Mouse (Mus musculus) liver (tissue): ENCODE measurements around the gene Klhl26.

Experiments
- DNase-seq: peaks from one replicate; pipeline ENCODE4 v3.0.0-alpha.2; 2020; ENCODE audit warnings: mixed read lengths

Gene Klhl26

DNA sequence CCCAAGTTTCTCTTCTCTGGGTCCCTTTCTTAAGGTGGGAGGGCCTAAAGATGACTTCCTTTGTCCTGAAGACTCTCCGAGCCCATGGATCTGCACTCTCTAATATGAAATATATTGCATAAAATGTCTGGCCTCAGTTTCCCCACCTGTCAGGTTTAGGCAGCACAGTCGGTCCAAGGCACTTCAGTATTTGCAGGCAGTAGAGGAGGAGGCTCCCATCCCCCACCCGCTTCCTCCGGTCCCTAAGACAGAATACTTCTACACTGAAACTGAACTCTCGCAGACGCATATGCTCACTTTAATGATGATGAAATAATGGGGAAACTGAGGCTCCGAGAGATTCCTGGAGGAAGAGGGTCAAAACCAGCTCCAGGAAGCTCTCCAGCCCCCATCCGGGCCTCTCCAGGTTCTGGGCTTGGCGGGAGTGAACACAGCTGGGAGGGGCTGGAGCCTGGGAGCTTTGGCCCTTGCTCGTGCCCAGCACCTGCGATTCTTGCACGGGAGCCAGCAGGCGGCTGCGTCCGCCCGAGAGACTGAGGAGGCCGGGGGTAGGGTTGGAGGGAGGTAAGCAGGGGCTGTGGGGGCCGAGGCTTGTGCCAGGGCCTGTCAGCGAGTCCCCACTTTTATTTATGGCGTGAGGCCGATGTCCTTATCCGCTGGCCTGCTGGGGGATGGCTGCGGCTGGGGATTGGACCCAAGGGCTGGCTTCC lies 25.2 kb upstream of the Klhl26 start:
- peak; percentile 57 for DNase-seq

DNA sequence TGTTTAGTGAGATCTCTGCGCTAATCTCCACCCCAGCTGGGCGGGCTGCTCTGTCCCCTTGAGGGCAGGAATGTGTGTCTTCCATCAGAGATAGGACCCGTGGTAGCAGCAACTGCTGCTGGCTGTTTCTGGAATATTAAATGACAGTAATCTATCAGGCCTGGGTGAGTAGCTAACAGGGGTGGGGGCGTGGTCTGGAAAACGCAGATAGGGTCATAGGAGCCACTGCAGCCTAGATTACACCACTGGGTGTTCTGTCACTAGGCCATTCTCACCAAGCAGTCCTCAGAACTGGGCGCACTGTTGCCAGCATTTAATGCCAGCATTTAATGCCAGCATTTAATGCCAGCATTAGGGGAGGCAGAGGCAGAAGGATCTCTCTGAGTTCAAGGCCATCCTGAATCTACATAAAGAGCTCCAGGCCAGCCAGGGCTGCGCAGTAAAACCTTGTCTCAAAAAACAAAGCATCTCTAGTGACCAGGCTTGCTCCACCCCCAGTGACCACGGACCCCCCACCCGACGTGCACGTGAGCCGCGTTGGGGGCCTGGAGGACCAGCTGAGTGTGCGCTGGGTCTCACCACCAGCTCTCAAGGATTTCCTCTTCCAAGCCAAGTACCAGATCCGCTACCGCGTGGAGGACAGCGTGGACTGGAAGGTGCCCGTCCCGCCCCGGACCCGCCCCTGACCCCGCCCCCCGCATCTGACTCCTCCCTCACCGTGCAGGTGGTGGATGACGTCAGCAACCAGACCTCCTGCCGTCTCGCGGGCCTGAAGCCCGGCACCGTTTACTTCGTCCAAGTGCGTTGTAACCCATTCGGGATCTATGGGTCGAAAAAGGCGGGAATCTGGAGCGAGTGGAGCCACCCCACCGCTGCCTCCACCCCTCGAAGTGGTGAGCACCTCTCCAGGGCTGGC lies 23.9 kb upstream of the Klhl26 start:
- peak; percentile 86 for DNase-seq

DNA sequence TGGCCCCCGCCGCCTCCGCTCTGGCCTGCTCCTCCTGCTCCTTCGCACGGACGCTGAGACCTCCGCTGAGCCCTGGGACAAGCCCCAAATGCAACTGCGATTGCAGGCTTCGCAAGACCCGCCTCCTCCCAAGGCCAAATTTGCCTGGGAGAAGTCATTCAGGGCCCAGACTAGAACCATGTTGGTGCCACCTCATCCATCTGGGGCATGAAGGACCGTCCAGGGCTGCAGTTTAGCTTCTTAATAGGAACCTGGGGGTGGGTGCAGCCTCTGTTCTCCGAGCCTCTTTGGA lies 18.9 kb upstream of the Klhl26 start:
- DNase-seq: no peak

DNA sequence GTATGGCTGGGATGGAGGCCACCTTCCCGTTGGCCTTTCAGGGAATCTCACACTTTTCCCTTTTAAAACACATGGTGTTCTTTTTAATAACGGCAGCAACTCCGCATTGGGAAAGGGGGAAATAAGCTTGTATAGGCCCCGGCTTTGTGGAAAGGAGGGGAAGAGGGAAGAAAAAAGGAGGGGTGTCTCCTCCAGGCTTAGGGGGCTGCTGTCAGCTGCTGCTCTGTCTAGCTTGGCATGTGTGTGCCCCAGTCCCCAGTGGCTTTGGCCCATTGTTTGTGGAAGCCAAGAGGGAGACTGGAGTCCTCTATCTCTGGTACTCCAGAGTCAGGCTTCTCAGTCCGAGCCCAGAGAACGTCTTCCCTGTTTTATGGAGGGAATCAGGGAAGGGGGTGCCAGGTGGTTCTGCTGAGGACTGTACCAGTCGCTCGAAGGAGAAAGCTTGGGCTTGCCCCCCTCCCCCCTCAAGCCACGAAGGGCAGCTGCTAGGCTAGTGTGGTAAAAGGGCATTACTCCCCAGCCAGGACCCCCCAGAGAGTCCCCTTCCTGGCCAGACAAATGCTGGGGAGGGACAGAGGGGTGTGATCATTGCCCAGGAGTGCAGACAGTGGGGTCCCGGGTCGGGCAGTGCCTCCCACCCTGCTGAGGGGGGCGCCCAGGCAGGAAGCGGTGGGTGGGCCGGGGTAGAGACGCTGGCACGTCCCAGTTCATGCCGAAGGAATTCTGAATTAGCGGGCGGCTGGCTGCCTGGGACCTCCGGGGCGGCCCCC lies 18.4 kb upstream of the Klhl26 start:
- no peak for DNase-seq

DNA sequence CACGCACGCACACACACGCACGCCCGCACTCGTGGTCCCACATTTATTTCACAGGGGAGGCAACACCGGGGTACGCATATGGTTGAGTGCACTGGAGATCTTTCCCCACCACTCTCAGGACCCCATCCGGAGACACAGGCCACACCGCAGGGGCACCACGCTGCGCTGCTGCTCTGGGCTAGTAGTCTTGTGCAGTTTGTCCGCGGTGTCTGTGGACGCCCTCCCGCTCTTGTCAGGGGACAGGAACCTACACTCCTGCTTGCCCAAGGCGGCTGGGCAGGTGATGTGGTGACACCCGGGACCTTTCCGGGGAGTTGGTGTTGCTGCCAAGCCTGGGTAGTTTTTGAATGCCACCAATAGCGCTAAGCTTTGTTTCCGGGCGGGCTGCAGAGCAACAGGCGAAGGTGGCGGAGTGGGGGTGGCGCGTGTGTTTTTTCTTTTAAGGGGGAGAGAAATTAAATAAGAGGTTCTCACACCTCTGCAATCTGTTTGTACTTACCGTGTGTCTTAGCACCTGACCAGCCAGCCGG lies 17.7 kb upstream of the Klhl26 start:
- DNase-seq: no peak

DNA sequence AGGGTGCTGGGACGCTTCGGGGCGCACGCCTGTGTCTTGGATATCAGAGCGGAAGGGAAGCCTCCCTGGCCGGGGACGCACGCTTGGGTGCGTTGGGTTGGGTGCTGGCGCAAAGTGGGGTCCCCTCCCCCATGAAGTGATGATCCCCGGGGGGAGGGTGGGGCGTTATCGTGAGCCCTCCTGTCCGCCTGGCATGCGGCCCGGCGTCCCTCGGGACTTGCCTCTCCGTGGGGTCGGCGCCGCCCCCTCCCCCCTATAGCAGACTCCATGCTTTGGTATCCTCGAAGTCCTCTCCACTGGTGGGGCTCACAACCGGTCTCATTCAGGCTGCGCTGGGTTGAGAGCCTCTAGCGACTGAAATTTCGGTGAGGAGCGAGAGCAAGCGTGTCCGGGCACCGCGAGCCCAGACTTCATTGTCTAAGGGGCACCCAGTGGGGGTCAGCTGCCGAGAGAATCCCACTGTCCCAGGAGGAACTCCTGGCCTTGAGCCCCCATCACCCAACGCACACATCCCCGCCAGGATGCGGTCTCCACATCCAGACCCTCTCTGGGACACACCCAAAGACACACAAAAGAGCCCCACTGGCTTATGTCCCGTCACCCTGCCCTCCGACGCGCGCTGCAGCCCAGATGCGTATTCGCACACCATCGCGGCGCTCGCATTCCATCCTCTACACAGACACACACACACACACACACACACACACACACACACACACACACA lies 17.1 kb upstream of the Klhl26 start:
- DNase-seq: no peak

DNA sequence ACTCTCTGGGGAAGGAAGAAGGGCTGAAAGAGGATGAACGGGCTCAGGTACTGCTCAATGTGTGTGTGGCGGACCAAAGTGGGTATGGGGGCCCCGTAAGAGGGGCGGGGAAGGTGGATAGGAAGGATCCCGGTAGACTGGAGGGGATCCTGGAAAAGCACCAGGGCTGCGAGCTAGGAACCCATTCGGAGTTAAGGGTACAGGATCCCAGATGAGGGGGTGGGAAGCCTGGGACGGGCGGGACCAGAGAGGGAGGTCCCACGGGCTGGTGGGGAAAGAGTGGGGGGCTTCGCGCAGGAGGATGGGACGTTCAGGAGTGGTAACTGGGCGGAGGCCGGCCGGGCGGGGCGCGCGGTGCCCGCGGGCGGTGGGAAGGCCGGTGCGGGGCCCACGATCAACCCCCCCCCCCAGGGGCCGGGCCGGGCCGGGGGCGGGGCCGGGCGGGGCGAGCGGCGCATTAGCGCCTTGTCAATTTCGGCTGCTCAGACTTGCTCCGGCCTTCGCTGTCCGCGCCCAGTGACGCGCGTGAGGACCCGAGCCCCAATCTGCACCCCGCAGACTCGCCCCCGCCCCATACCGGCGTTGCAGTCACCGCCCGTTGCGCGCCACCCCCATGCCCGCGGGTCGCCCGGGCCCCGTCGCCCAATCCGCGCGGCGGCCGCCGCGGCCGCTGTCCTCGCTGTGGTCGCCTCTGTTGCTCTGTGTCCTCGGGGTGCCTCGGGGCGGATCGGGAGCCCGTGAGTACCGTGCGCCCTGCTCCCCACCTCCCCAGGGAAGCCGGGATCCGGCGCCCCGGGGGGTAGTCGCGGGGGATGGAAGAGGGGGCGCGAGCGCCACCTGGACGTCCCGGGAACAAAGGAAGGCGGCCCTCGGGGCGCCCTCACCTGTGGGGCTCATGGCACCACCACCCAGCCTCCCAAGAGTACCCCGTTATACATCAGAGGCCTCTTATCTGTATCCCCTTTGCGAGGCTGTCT lies 16.2 kb upstream of the Klhl26 start, which contains the start of gene Crlf1:
Gene Crlf1, plus strand, starts transcription at position 495 of the 977 bp plus-strand sequence.
- no peak for DNase-seq

DNA sequence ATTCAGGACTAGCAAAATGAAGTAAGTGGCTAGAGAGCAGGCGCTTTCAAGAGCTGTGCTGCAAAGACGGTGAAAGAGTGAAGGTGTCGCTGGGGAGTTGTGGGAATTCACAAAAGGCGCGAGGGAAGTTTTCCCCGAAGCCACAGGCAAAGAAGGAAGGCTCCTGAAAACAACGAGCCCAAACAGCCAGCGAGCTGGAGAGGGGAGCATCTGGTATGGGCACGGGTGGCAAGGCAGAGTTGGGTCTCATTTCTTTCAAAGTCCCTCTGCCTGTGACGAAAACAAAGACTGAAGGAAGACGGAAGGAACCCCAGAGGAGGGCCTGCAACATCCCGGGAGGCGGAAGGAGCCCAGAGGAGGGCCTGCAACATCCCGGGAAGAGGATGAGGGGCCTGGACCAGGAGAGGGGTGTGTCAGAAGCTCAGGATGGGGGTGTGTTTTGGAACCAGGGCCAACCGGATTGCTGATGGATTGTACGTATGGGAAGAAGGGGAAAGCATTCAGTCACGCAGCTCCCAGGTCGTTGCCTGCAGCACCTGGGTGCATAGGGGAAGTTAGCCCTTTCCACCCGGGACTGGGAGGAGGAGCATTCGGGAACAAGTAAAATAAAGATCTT lies 14.2 kb upstream of the Klhl26 start:
- no peak for DNase-seq

DNA sequence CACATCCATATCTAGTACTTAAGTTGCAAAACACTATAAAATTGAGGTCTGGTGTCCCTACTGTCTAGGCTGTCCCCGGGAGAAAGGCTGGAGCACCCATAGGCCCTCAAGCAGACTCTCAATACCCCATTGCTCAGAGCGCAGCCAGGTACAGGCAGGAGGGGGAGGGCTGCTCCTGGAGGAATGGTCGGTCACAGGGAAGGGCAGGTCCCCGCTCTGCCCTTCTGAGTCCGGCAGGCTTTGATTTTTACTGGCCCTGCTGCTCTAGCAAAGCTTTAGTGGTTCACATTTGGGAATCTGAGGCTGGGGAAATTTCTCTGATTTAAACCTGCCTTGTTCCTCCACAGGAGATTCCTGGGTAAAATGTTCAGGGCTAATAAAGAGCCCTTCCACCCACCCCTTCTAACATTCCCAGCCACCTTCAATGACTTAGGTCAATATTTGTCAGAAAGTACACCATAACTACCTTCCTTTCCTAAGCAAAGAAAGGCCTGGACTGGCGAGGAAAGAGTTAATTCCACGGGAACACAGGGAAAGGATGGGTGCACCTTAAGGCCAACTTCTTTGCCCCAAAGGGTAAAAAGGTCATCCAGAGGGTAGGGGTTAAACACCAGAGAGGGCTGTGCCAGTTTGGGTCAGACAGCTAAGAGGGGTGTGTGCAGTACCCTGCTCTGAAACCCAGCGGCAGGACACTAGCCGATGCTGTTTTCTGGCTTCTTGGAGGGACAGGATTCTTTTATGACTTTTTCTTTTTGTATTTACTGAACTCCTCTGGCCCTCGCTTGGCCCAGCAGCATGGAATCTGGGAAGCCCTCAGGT lies 13.5 kb upstream of the Klhl26 start:
- DNase-seq: no peak

DNA sequence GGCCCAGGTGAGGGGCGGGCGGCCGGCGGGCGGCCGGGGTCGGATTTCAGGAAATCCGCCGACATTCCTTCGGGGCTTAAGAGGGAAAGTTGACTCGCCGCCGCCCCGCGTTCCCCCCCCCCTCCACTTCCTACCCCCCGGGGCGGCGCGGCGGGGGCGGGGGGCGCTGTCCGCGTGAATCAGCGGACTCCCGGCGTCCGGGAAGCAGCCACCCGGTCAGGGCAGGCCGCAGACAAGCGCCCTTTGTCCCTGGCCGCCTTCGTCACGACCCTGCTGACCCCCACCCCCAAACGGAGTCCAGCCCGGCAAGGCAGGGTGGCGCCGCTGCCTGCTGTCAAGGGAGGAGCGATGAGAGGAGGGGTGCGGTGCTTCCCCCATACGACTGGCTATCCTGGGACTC lies 12.8 kb upstream of the Klhl26 start:
- no peak for DNase-seq

DNA sequence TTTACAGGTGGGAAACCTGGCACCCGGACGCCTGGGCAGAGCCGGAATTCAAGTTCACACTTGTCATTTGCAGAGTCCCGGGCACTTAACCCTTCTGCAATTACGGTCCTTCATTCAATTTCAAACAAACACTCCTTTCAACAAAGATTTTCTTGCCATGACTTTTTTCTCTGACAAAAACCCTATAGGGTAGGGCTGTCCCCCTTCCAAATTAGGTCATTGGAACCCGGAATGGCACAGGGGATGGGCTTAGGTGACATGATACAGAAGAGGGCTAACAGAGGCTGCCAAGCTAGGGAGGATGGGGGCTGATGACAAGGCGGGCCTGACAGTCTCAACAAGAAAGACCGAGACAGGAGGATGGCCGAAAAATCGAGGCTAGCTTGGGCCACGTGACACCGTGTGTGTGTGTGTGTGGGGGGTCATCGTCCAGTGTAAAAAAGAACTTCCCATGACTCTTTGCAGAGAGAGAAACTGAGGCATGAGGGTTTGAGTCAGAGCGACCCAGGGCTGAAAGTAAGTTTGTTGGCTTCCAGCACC lies 12.2 kb upstream of the Klhl26 start:
- DNase-seq: no peak

DNA sequence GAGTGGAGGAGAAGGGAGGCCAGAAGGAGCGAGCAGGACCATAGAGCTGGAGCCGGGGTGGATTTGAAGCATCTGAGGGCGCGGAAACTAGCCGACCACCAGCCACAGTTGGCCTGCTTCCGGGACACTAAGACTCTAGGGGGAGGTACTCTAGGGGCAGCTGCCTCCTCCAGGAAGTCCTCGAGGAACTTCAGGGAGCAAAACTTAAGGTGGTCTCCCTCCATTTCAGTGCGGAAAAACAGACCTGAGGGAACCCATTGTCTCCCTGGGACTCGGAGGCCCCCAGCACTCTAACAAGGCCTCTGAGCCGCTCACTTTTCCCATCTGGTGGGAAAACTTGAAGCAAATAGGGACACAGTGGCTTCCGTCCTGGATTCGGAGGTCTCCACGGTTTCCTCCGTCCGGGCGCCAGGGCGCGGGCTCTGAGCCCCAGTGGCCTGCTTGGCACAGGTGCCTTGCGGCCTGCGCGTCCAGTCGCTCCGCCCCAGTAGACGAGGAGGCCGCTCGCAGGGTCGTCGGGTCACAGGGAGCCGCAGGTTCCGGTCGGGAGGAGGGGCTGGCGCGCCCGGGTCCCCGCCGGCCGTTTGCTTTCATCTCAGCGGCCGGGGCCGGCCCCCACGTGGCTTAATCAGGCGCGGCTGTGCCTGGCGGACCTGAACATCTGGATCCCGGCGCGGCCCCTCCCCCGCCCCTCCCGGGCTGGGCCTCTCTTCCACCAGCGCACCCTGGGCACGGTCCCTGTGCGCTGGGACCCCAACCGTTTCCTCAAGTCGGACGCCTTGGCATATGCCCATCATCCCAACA lies 11.4 kb upstream of the Klhl26 start:
- DNase-seq: peak; percentile 62

DNA sequence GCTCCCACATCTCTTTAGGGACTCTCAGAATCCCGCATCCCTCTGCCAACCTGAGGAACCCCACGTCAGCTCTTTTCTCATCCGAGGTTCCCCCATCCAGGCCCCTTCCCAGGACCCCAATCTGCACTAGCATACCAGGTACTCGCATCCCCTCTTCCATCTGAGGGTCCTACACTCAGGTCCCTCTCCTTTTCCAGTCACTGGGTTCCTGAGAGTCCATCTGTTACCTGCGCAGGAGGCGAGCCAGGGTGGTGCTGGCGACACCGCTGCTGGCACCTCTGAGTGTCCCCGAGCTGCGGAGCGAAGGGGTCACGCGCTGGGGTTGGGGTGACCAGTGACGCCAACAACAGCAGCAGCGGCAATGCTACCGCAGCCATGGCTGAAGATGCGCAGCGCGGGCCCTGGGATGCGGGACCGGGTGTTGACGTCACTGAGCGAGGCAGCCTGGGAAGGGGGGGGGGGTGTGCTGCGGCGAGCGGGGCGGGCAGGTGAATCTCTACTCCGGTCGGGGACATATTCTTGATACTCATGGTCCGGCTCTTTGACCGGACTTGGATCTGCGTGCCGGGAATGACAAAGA lies 10.3 kb upstream of the Klhl26 start, which contains the start of gene Tmem59l:
Gene Tmem59l, minus strand, starts transcription at position 418 of the 580 bp plus-strand sequence.
- no peak for DNase-seq

DNA sequence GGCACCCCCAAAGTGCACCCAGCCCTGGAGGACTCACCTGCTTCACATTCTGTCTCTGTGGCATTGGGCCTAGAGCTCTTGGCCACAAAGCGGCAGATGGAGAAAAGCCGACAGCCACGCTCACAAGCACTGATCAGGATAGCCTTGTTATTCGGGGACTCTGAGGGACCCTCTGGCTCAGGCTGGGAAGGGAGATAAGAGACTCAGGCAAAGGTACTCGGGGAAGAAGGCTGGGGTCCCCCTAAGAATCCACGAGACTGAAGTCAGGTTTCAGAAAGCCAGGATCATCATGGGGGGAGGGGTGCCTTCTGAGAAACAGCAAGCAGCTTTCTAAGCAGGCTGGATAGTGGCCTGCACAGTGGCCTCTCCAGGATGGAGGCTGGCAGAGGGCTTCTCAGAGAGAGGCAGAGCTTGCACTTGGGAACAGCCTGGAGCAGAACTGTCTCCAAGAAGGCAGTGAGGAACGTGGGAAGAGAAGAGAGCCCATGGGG lies 9.5 kb upstream of the Klhl26 start:
- DNase-seq: no peak

DNA sequence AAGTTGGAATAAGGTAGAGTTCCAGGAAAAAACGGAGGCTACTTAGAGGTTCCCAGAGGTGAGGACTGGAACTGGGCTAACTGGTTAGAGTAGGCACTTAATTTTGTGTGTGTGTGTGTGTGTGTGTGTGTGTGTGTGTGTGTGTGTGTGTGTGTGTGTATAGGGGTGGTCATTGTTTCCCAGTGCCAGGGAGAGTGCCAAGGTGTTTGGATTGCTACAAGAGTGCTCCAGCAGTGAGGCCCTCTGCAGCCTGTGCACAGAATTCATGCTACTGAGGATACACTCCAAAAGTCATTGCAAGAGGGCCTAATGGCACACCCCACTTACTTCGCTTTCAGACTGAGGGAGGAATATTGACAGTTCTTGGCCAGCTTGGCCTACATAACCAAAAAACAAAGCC lies 6.2 kb upstream of the Klhl26 start:
- no peak for DNase-seq

DNA sequence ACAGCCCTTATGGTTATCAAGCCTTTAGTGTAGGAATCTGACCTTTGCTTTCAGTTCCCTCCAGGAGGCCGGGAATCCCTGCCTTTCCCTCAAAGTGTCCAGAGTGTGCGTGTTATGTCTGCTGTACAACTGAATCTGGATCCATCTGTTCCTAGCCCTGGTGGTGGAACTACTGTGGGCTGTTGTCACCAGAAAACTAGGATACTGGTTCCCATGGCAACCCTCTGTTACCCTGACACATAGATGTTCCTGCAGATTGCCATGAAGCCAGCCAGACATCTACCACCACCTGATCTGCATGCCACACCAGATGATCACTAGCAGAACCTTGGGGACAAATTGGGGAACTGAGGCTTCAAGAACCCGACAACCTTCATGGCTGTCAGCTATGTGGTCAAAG lies 5.1 kb upstream of the Klhl26 start:
- no peak for DNase-seq

DNA sequence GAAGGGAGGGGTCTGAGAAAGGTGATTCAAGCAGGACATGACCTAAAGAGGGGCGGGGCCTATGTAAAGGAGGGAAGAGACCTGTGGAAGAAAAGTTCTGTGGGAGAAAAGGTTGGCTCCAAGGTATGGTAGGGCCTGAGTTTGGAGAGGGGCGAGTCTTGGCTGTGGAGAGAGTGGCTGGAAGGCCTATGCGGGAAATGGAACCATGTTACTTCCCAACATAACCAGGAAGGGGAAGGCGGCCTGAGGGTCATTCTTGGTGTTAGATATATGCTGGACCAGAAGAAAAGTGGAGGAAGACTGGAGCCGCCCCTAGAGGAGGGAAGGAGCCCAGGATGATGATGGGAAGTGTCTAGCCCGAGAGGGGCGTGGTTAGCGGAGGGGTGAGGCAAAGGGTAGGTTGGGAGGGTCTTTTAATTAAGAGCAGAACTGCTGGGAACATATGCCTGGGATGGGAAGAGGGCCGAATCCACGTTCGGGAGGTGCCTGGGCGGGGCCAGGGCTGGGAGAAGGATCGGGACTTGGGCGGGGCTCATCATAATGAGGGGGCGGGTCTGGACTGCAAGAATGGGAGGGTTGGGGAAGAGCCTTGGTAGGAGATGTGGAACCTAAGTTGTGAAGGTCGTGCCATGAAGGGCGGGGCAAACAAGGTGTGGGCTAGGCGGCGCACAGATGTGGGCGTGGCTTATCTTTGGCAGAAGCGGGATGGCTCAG lies 658 bp upstream of the Klhl26 start:
- DNase-seq: peak; percentile 86
